Mouse (Mus musculus) kidney, embryonic 14.5 days (tissue): ENCODE measurements at regions not wholly inside any gene's neighbourhood (a gene's known extent, or its start where the extent isn't known, plus 50 kb on each side); places are given as distances from the start of the nearest gene placed in this dataset.

Source experiments
- ATAC-seq: fragments of 200-750 bp; cut with Nextera tagmentation; 2 replicates; pipeline ENCODE4 v1.8.0; 2017; ENCODE audit warnings: moderate number of reproducible peaks, mild to moderate bottlenecking, moderate TSS enrichment, moderate library complexity; ENCODE audit not compliant: low FRiP score, low TSS enrichment
- H3K27ac ChIP-seq: fragments of 300-500 bp; sonication (generic); 2 replicates; pipeline ENCODE4 v1.5.1; 2014; ENCODE audit warnings: low read depth, mild to moderate bottlenecking, low read length, moderate library complexity, mixed read lengths
- H3K27me3 ChIP-seq: fragments of 300-500 bp; sonication (generic); 2 replicates; pipeline ENCODE4 v1.6.1; 2014; ENCODE audit warnings: mild to moderate bottlenecking, low read length; ENCODE audit not compliant: control insufficient read depth, insufficient read depth
- H3K36me3 ChIP-seq: fragments of 300-500 bp; sonication (generic); 2 replicates; pipeline ENCODE4 v1.6.1; 2014; ENCODE audit warnings: low read length, mixed read lengths; ENCODE audit not compliant: control insufficient read depth, insufficient read depth
- H3K4me1 ChIP-seq: fragments of 300-500 bp; sonication (generic); 2 replicates; pipeline ENCODE4 v1.6.1; 2014; ENCODE audit warnings: low read length, mixed read lengths; ENCODE audit not compliant: control insufficient read depth, insufficient read depth
- H3K4me2 ChIP-seq: fragments of 300-500 bp; sonication (generic); replicated peaks from 2 replicates; pipeline ENCODE4 v1.6.1; 2014; ENCODE audit warnings: low read depth, mild to moderate bottlenecking, low read length
- H3K4me3 ChIP-seq: fragments of 300-500 bp; sonication (generic); 2 replicates; pipeline ENCODE4 v1.5.1; 2014; ENCODE audit warnings: mild to moderate bottlenecking, low read length
- H3K9ac ChIP-seq: fragments of 300-500 bp; sonication (generic); 2 replicates; pipeline ENCODE4 v1.6.1; 2014; ENCODE audit warnings: low read depth, mild to moderate bottlenecking, low read length, moderate library complexity
- H3K9me3 ChIP-seq: fragments of 300-500 bp; sonication (generic); 2 replicates; pipeline ENCODE4 v1.6.1; 2016; ENCODE audit warnings: low read length; ENCODE audit not compliant: control insufficient read depth
- WGBS: fragments of 180-500 bp; shearing (Covaris S2); extraction: QIAGEN DNeasy Blood & Tissue Kit; methylation state at CpG from one replicate; pipeline ENCODE4 v1.1.7; 2014; 5-methylcytosine and 5-hydroxymethylcytosine counted together

DNA sequence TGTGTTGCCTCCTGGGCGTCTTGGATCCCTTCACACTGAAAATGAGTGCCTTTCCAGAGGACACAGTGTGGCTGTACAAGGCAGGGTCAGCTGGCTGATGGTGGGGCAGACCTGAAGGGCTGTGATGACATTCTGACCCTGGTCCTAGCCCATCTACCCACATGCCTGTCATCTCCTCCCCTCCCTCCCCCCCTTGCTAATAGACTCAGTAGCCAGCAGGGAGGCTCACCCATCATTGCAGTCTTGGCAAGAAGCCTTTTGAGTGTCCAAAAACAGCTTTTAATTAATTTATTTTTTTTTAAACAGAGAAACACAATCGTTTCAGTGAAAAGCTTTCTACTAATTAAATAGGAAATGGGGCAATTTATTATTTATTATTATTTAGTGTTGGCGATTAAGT lies 67.0 kb upstream of the Ssx2ip start:
- no peak overlapping the region for H3K27ac ChIP-seq
- no peak overlapping the region for H3K4me3 ChIP-seq
- H3K4me1 ChIP-seq = 0 out of 2 replicates have a peak, but pooled peaks cover 8% of the 10 kb centered on the region
- H3K9ac ChIP-seq = no peak overlapping the region
- no peak for ATAC-seq
- 58% methylated on average over 3 of the region's 3 CpGs for WGBS
- no peaks in the 10 kb centered on the region for H3K36me3 ChIP-seq
- H3K9me3 ChIP-seq = no peaks in the 10 kb centered on the region
- H3K27me3 ChIP-seq = no peaks in the 10 kb centered on the region
- no peak overlapping the region for H3K4me2 ChIP-seq

DNA sequence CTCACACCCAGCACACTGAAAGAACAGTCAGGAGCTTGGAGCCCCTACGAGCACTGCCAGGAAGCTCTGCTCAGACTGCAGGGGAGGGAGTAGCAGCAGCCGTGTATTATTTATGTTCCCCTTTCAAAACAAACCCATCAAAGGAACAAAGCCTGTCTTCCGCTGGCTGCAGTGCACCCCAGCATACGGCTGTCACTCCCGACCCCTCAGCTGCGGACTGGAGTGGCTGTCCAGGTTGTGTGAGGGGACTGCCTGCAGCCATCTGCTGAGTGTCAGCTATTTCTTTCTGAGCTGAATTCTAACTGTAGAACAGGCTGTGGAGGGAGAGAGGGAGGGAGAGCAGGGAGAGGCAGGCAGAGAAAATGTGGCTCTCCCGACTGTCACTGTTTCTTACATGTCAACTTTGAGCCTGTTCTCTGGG lies 66.6 kb upstream of the Ssx2ip start:
- H3K4me3 ChIP-seq = peak overlapping the region; percentile 19; the same call in 1 of the 2 replicates
- peak overlapping the region; percentile 34; the same call in 1 of the 2 replicates for H3K9ac ChIP-seq
- no peaks in the 10 kb centered on the region for H3K27me3 ChIP-seq
- H3K36me3 ChIP-seq = no peaks in the 10 kb centered on the region
- H3K27ac ChIP-seq = no peak overlapping the region
- WGBS = 9% methylated on average over 7 of the region's 7 CpGs
- H3K4me1 ChIP-seq = 0 out of 2 replicates have a peak, but pooled peaks cover 8% of the 10 kb centered on the region
- H3K9me3 ChIP-seq = no peaks in the 10 kb centered on the region
- peak; percentile 63 for ATAC-seq
- peak overlapping the region; percentile 36 for H3K4me2 ChIP-seq

DNA sequence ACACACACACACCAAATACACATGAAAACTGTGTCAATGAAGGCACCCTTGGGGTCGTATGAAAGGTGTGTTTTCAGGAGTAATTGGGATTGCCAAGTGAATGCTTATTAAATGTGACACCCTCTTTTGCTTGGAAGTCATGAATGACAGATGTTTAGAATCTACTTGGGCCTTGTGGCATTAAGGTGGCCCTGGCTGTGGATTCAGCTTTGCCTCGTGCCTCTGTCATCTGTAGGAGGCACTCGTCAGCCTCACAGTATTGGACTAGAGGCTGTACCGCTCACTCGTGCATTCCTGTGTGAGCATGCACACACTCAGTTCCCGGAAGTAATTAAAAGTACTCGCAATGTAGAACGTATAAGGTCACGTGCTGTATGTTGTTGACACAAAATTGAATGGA lies 66.0 kb upstream of the Ssx2ip start:
- 72% methylated on average over 9 of the region's 9 CpGs for WGBS
- no peak overlapping the region for H3K27ac ChIP-seq
- H3K27me3 ChIP-seq = no peaks in the 10 kb centered on the region
- no peaks in the 10 kb centered on the region for H3K36me3 ChIP-seq
- H3K9me3 ChIP-seq = no peaks in the 10 kb centered on the region
- ATAC-seq = no peak
- no peak overlapping the region for H3K9ac ChIP-seq
- no peak overlapping the region for H3K4me2 ChIP-seq
- H3K4me3 ChIP-seq = no peak overlapping the region
- H3K4me1 ChIP-seq = 0 out of 2 replicates have a peak, but pooled peaks cover 8% of the 10 kb centered on the region

DNA sequence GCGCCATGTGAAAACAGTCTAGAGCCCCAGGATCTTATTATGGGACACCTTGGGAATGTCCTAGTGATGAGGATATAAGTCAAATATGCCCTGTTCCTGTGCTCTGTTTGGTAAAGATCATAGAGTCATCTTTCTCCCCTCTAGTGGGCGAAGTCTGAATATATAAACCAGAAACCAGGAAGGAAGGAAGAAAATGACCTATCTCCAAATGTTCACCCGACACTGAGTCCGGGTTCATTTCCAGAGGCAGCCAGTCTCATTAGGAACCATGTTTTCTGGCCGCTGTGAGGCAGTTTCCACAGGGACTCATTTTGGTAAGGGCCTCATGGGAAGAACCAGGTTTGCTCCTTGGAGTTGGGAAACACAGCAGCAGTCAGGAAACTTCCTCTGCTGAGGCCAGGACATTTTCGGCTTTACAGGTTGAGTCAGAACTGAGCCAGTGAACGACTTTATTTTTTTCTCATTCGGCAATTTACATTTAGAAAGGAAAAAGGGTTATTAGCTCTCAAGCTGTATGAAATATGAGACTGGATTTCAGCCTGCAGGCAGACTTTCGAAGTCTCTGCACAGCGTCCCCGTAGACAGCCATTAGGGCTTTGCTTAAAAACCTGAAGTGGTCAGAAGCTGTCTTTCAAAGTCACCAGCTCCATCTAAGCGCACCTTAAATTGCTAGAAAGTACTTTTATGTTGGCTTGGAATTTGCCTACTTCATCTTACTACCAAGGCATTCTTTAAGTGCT lies 64.0 kb upstream of the Ssx2ip start:
- Histone ChIP-seq H3K4me2 (no peak overlapping the region), H3K36me3 (no peaks in the 10 kb centered on the region), H3K27ac (no peak overlapping the region), H3K4me1 (0 out of 2 replicates have a peak, but pooled peaks cover 8% of the 10 kb centered on the region), H3K9ac (no peak overlapping the region), H3K4me3 (no peak overlapping the region), H3K9me3 (no peaks in the 10 kb centered on the region), H3K27me3 (no peaks in the 10 kb centered on the region)
- no peak for ATAC-seq
- 73% methylated on average over 12 of the region's 12 CpGs for WGBS

DNA sequence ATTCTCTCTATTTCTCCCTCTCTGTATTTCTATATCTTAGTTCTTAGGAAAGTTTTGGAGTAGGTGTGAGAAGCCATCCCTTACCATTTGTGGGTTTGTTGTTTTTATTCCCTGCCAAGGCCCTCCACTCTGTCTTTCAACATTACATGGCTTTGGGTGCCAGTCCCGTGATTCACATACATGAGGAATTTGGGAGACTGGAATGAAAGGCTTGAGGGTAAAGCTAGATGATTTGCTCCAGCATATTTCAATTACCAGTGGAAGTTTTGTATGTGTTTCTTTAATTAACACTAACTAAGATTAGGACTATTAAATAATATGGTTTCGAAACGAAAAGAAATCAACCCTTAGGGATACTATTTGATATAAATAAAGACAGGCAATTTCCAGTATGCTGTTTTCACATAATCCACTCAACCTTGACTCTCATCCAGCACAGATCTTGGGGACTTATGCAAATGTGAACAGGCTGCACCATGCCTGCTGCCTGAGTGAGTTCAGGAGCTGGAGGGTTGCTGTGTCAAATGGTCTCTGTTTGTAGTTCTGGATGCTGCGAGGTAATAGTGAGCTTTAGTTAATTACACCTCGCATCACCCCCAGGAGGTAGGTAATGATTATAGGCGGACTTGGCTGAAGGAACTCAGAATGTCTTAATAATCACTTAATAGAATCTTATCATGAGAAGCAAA lies 62.6 kb upstream of the Ssx2ip start:
- Histone ChIP-seq H3K27me3 (no peaks in the 10 kb centered on the region), H3K4me2 (no peak overlapping the region), H3K4me1 (0 out of 2 replicates have a peak, but pooled peaks cover 8% of the 10 kb centered on the region), H3K4me3 (no peak overlapping the region), H3K9ac (no peak overlapping the region), H3K36me3 (no peaks in the 10 kb centered on the region), H3K9me3 (no peaks in the 10 kb centered on the region), H3K27ac (no peak overlapping the region)
- no peak for ATAC-seq
- WGBS = 66% methylated on average over 6 of the region's 6 CpGs

DNA sequence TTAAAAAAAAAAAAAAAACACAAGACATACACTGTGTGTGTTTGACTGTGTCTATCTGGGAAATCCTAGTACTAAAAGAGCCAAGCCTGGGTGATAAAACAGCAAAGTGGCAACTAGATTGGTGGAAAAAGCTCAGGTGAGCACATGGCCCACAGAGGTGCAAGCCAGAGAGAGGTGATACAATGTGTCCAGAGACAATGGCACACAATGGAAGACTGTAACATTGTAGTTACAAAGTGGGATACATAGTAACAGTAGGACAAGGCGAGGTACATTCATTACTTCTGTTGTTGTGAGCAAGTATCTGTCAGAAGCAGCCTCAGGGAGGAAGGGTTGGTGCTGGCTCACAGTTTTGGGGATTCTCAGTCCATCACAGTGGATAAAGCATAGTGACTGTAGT lies 61.7 kb upstream of the Ssx2ip start:
- no peak overlapping the region for H3K4me2 ChIP-seq
- 0 out of 2 replicates have a peak, but pooled peaks cover 6% of the 10 kb centered on the region for H3K4me1 ChIP-seq
- no peak overlapping the region for H3K27ac ChIP-seq
- no peaks in the 10 kb centered on the region for H3K36me3 ChIP-seq
- H3K9me3 ChIP-seq = no peaks in the 10 kb centered on the region
- no peak overlapping the region for H3K4me3 ChIP-seq
- WGBS = 78% methylated on average over 1 of the region's 1 CpGs
- ATAC-seq = no peak
- no peak overlapping the region for H3K9ac ChIP-seq
- no peaks in the 10 kb centered on the region for H3K27me3 ChIP-seq

DNA sequence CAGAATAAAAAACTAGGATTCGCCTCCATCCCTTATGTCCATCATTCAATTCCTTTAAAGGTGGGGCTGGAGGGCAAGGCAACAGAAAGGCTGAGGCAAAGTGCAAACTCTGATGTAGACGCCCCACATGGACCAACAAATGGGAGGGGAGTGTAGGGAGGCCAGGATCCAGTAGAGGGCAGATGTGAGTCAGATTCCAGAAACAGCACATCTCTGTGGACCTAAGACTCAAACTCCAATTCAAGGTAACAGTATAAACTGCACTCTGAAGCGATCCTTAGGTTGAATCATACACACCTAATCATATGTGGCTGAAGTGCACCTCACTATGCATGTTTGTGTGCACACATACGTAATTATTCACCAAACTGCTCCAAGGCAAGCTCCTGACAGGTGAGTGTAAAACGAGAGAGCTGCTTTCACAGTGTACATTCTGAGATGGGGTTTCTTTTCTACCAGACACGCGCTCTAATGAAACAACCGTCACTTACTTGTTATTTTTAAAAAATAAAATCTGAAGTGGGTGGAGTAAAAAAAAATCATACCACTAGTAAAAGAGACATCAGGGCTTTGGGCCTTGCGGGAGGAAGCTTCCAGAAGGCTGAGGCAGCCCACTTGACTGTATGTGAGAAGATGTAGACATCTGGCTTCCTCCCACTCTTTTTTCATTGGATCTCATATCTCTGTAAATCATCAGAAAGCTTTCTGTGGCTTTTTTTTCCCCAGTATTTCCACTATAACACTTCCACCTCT lies 60.6 kb upstream of the Ssx2ip start:
- no peak for ATAC-seq
- H3K36me3 ChIP-seq = no peaks in the 10 kb centered on the region
- no peaks in the 10 kb centered on the region for H3K4me1 ChIP-seq
- H3K9me3 ChIP-seq = no peaks in the 10 kb centered on the region
- H3K27ac ChIP-seq = no peak overlapping the region
- H3K4me2 ChIP-seq = no peak overlapping the region
- H3K9ac ChIP-seq = no peak overlapping the region
- no peaks in the 10 kb centered on the region for H3K27me3 ChIP-seq
- H3K4me3 ChIP-seq = no peak overlapping the region
- WGBS = 60% methylated on average over 9 of the region's 9 CpGs

DNA sequence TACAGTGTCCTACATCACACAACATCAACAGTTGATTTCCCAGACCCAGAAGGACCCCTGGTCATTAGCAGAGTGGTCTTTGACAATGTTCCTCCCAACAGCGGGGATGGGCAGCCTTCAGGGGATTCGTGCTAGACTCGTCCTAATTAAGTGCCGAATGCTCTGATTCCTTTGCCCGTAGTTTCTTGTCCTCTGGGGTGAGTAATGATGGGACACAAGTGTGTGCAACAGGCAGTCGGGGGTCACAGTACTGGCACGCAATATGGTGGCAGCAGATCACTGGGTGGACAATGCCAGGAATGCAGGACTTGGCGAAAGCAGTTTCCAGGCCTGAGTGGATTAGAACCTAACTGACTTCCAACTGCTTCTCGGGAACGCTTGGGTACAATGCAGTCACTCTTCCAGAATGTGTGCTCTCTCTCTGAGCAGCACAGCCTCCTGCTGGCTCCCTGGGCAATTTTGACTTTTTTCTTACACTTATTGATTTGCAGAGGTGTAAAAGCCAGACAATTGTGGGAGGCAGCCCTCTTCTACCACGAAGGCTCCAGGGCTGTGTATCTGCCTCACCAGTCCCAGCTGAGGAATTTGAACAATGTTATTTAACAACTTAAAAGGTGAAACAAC lies 59.9 kb upstream of the Ssx2ip start:
- H3K4me2 ChIP-seq = no peak overlapping the region
- no peak overlapping the region for H3K9ac ChIP-seq
- no peak for ATAC-seq
- no peak overlapping the region for H3K27ac ChIP-seq
- 84% methylated on average over 11 of the region's 11 CpGs for WGBS
- no peaks in the 10 kb centered on the region for H3K36me3 ChIP-seq
- no peaks in the 10 kb centered on the region for H3K27me3 ChIP-seq
- no peaks in the 10 kb centered on the region for H3K4me1 ChIP-seq
- no peaks in the 10 kb centered on the region for H3K9me3 ChIP-seq
- no peak overlapping the region for H3K4me3 ChIP-seq
